Mouse (Mus musculus): ENCODE data around the gene Fasn.

Gene Fasn

DNA sequence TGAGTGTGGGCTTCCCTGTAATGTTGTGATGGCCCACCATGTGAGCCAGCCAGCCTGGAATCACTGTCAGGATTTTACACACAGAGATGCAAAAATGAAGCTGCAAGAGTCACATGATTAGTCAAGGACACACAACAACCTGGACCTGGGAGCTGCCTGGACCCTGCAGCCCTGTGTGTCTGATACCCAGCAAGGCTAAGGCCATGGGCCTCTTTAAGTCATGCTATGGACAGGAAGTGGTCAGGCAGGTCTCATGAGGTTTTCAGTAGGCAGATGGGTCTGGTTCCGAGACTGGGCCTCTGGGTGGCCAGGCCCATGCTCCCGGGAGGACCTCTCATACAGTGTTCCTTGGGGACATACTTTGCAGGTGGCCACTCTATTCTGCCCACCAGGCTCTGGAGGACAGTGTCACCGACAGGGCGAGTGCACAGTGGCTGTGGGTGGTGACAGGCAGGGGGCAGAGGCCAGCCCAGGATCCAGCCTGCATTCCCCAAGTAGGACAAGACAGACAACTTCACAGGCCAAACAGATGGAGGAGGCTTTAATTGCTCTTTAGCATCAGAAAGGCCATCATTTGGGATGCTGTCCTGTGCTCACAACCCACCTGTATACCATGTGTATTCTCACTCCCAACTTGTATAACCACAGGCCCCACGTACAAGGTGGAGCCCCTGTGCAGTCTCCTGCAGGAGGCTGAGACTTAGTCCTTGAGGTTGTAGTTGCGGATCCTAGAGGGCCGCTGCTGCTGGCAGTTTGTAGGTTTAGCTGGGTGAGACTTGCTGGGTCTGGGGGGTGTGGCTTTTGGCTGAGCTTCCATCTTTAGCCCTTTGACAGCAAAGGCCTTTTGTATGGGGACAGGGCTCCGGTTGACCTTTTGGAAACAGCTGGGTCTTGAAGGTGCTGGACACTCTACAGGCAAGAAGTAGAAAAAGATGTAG lies 1.9 kb upstream of the Fasn start:
- DNase-seq (ENCODE audit: low read depth): no peak

DNA sequence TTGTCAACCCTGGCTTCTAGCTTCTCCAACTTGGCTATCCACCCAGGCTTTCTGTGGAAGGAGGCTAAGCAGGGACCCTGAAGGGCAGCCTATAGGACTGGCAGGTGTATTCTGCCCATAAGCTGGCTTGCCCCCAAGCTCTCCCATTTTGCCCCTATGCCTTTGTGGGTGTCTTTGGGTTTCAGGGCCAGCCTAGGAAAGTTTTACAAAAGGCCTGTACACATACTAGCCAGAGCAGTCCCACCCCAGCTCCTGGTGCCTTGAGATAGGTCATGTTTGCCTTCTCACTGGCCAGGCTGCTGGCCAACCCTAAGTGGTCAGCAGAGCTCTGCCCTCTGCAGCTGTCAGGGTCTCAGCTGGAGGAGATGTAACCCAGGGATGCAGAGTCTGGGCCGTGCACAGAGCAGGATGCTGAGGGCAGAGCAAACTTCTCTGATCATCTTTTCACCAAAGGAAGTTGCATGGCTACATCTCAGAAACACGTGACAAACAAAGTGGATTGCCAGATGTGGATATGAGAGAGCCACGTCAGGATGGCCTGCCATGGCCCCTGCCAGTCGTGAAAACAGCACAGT lies 1.0 kb upstream of the Fasn start:
- DNase-seq (ENCODE audit: low read depth): peak; percentile 67

DNA sequence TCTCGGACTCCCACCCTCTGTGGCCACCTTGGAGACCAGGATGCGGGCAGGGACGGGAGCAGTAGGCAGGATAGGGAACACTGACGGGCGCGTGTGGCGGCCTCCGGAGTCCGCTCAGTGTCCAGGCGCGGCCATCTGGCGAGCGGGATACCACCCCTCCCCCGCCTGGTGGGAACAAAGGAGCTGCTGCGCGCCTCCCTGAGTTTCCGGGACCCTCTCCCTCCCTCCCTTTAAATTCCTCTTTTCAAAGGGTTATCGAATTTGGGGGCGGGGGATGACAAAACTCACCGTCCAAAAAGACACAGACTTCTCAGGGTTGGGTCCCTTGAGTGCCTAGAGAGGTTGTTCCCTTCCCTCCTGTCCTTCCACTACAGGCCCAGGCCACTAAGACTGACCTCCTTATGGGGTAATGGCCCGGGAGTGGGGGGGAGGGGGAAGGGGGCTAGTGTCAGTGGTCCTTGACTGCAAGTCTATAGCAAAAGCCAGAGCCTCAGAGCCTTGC lies 491 bp upstream of the Fasn start:
- DNase-seq (ENCODE audit: low read depth): no peak

DNA sequence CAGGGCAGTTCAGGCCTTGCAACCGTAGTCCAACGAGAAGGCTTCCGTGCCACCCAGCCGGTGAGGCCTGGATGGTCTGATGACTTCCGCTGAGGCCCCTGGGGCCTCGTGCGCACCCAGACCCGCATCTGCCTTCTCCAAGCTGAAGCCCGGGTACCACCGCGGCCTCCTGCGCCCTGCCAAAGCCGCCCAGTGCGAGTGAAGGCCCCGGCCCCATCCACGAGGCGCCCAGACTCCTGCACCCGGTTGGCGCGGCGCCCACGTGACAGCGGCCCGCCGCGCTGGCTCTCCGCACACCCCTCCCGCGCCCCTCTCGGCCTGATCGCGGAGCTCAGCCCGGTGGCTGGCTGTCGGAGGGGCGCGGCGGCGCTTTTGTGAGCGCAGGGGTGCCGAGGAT lies 798 bp downstream of the Fasn start:
- DNase-seq (ENCODE audit: low read depth): no peak

DNA sequence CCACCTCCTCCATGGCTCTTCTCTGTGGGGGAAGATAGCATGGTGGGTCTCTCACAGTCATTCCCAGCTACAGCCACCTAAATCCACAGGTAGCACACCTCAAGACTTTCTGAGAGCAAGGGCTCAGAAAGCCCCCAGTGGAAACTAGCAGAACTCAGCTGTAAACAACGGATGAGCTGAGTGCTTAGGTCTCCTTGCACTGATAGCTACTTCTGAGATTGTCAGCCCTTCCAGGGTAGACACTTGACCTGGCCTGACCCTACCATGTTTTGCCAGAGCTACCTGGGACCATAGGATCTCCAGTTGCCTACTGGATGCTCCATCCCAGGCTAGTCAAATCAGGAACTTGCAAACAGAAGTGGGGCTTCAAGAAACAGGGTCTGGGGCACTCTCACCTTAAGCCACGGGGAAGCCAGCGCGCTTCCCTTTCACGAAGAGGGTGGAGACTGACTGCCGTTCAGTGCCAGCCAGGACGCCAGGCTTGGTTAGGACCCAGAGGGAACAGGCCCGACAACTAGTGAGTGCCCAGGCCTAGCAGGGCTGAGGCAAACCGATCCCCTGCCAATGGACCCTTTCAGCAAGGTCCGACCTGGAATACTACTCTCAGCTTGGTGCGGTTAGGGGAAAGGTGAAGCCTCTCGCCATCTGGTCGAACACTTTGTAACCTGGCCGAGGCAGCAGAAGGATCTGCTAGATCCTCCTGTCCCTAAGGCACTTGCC lies 1.4 kb downstream of the Fasn start:
- peak; percentile 37 for DNase-seq (ENCODE audit: low read depth)

DNA sequence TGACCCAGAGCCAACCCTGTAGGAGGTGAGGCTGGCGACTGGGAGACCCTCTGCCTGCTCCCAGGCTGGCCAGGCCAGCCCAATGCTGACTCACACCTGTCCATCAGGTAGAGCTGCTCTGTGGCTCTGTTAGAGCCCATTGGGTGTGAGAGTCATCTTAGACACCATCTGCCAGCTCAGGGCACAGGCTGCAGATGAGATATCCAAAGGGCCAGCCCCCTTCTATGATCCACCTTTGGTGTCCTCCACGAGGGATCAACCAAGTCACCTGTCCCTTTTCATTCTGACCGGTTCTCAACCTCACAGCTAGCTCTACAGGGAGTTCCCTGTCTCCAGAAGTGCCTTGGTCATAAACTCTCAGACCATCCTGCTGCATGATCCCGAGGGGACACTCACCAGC lies 2.0 kb downstream of the Fasn start:
- no peak for DNase-seq (ENCODE audit: low read depth)

DNA sequence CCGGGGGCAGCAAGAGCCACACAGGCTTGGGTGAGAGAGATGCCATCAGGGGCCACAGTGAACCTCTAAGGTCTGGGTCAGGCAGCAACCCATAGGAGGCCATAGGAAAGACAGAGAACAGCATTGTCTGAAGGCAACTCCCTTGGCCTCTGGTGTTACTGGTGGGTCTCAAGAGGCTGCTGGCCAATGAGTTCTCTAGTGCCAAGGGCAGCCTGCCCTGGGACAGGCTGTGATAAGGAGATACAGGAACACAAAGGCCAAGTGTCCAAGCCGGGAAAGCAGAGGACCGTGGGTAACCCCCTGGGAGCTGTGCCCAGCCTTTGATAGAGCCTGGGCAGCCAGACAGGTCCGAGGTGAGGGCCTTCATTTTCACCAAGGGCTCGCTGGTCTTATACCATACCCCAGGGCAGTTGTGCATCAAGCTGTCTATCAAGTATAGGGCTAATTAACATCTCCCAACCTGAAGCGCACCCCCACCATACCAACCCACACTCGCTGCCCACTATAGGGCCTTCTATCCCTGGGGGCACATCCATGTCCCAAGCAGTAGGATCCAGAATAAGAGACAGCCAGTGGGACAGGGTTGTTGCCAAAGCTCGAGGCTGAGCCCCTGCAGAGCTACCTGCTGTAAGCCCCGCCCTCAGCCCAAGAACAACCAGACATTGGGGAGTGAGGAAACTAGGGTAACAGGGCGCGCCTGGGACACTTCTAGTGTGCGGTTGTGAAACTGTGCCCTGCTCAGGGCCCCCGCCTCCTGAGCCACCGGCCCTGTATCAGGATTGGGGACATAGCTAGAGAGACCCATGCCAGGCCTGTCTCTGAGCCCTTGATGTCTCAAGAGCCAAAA lies 3.0 kb downstream of the Fasn start:
- DNase-seq (ENCODE audit: low read depth): no peak

DNA sequence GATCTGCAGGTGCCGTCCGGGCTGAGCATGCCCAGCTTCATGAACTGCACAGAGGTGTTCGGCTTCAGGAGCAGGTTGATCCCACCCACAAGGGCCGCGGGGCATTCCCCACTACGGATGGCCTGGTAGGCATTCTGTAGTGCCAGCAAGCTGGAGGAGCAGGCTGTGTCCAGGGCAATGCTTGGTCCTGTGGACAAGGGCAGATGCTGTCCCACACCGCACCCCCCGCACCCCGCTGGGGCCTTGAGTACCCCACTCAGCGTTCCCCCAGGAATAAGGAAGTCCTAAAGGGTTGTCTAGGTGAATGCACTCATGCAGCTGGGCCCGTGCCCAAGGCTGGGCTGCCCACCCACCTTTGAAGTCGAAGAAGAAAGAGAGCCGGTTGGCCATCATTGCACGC lies 3.8 kb downstream of the Fasn start:
- DNase-seq (ENCODE audit: low read depth): no peak

DNA sequence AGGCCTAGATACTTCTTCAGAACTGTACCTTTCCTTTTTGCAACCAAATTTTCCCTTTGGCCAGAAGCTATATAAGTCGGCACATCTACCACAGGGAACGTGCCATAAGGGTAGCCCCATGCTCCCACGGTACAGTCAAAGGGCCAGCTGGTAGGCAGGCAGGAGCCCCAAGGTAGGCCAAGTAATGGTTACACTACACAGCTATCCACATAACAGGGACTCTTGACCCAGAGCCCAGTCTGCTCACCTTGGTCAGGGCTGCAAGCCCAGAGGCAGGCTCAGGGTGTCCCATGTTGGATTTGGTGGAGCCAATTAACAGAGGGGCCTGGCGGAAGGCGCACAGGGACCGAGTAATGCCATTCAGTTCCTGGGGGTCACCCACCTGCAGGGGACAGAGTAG lies 4.8 kb downstream of the Fasn start:
- DNase-seq (ENCODE audit: low read depth): no peak

DNA sequence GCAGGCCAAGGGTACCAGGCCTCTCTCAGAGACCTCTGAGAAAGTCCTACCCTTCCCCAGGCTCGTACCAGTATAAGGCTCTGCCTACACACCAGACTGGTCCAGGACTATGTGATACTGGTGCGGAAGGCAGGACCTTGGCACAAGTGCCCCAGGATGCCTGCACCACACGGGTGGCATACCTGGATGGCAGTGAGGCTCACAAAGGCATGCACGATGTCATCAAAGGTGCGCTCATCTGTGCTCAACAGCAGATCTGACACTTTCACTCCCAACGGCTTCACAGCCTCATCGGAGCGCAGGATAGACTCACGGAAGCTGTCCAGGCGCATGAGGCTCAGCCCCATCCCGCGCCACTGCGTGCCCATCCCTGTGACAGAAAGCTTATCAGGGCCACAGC lies 6.1 kb downstream of the Fasn start:
- no peak for DNase-seq (ENCODE audit: low read depth)

DNA sequence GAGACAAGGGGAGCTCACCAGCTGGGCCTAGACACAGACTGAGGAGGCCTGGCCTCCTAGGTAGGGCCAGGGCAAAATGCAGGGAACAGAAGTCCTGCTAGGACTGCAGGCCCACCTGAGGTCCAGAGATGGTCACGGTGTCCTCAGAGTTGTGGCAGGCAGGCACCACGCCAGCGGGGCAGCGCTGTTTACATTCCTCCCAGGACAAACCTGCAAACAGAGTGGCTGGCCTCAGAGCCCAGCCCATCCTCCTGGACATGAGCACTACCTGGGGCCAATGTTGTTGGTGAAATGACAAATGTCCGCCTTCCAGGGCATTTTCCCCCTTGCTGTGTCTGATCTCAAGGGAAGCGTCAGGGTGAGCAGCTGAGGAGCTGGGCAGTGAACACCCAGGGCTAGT lies 7.0 kb downstream of the Fasn start:
- DNase-seq (ENCODE audit: low read depth): no peak

DNA sequence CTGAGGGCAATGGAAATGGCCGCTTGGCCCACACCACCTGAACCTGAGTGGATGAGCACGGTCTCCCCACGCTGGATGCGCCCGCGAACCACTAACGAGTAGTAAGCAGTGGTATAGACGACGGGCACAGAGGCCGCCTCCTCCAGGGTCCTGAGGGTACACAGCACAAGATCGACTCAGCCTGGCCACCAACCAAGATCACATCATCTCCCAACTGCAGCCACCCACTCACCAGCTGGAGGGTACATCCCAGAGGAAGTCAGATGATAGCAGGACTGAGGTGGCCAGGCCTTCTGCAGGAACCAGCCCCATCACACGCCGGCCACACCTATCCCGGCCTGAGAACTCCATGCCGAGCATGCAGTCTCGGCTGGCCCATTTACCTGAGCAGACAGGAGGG lies 12.3 kb downstream of the Fasn start:
- no peak for DNase-seq (ENCODE audit: low read depth)

DNA sequence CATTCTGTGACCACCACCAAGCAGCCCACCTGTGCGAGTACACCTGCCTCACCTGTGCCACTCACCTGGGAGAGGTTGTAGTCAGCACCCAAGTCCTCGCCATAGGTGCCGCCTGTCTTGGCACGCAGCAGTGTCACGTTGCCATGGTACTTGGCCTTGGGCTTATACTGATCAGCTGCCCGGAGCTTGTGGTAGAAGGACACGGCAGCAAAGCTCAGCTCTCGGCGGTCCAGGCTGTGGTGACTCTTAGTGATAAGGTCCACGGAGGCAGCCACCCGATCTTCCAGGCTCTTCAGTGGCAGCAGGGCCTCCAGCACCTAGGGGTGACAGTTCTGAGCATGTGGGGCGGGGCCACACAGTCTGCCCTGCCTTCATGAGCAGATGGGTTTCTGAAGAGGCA lies 16.3 kb downstream of the Fasn start:
- DNase-seq (ENCODE audit: low read depth): no peak

DNA sequence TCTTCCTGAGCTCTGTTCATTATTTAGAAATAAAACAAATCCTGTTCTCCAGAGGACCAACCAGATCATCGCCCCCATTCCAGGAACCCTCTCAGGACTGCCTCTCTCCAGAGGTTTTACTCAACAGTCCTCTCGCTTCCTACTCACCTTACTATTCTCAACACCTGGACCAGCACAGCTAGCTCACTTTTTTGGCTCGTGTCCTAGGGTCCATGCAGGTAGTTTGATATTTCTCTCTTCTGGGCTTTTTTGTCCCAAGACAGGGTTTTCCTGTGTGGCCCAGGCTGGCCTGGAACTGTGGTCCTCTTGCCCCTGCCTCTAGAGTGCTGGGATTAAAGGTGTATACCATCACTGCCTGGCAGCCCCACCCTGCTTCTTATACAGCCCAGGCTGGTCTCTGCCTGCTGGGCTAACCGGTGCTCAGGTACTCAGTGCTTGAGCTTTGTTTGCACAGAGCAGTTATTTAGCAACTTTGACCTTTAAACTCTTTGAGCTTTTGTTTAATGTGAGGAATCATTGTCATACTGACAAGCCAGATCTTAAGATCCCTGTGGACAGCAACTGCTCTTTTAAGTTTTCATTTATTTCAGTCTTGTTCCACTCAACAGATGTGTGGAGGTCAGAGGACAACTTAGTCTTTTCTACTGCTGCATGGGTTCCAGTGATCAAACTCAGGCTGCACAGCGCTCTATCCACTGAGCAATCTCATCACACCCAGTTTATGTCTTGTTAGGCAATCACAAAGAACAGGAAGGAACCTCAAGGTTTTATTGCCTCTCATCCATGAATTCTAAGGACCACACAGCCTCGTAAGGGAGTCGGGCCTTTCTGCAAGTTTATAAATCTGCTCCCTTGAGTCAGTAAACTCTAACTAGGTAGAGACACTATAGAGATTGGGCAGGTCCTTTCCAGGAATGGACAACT lies 18.7 kb downstream of the Fasn start:
- DNase-seq (ENCODE audit: low read depth): no peak

DNA sequence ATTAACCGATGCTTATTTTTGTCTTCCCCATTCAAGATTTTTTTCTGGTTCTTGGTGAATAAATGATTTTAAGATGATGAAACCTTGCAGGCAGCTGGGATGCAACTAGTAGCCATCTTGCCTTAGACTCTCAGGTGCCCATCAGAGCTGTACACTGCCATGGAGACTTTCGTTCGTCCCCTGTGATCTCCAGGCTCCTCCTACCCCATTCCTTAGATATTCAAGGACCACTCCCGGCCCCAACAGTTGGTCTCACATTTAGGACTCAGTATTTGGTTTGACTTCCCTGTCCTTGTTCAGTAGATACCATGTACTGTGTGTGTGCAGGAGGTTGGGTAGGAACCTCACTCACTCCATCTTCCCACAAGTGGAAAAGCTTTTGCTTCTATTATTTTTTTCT lies 19.6 kb downstream of the Fasn start:
- no peak for DNase-seq (ENCODE audit: low read depth)

DNA sequence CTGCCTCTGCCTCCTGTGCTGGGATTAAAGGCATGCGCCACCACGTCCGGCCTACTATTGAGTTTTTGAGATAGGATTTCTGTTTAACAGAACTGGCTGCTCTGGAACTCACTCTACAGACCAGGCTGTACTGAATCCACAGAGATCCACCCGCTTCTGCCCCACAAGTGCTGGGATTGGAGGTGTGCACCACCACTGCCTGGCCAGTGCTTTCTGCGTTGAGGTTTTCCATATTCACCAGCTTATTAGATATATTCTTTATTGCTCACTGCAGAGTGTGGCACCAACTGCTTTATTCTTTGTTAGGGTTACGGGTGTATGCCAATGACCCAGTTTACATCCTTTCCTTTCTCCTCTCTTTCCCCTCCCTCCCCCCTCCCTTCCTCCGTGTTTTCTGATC lies 20.1 kb downstream of the Fasn start:
- no peak for DNase-seq (ENCODE audit: low read depth)

DNA sequence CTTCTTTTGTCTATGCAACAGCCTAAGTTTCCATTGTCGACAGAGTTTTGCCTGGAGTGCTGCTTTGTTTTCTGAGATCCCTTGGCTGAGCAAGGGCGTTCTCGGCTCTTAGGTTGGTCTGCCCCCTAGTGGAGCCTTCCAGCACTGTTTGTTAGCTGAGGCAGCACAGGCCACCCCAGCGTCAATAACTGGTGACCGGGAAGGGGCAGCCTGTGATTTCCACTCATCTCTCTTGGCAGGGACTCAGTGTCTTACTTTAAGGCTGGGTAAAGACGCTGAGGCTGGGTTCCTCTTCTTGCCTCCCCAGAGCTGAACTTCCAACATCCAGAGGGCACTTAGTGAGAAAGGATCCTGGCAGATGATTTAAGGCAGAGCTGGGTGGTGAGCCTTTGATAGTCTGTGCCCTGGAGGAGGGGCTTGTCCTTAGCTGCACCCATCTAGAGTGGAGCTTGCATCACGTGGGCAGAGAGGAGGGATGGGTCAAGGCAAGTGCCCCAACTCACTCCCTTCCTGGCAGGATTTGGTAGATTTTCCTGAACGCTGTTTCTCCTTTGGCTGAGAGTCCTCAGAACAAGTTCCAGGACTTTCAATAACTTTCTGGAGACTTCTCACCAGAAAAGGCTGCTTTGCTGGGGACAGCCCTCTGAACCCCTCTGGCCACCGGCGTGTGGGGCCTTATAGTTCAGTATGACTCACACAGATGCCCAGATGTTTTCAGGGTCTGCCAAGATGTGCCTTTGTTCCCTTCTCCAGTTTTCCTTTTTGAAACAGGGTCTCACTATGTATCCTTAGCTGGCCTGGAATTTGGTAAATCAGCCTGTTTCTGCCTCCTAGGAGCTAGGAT lies 24.1 kb downstream of the Fasn start:
- DNase-seq (ENCODE audit: low read depth): peak; percentile 90

DNA sequence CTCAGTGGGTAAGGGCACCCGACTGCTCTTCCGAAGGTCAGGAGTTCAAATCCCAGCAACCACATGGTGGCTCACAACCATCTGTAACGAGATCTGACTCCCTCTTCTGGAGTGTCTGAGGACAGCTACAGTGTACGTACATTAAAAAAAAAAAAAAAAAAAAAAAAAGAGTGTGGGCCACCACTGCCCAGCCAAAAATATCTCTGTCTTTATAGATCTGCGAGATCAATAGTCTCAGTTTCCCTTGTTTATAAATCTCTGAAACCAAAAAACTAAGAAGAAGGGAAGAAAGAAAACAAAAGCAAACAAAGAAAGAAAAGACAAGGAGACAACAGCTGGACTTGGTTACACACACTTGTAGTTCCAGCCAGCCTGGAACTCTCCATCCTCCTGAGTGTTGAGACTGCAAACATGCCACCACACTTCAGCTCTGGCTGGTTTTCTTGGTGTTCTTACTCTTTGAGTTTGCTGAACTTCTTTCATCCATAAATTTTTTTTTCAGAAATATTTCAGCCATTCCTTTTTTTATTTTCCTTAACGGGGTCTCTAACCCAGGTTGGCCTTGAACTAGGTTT lies 24.9 kb downstream of the Fasn start:
- no peak for DNase-seq (ENCODE audit: low read depth)

DNA sequence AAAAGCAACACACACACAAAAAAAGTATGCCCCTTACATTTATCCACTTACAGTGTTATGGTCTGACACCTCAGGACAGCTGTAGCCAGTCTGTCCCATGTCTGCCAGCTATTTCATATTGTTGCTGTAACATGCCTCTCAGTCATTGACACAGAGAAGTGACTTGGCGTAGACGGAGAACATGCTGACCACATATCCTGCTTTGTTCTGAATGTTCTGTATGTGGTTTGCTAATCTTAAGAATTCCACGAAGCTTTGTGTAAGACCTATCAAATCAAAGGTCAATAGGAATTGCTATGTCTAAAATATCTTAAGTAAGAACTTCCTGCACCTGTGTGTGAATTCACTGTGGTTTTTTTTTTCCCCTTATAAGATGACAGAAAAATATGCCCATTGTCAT lies 26.1 kb downstream of the Fasn start:
- DNase-seq (ENCODE audit: low read depth): no peak

DNA sequence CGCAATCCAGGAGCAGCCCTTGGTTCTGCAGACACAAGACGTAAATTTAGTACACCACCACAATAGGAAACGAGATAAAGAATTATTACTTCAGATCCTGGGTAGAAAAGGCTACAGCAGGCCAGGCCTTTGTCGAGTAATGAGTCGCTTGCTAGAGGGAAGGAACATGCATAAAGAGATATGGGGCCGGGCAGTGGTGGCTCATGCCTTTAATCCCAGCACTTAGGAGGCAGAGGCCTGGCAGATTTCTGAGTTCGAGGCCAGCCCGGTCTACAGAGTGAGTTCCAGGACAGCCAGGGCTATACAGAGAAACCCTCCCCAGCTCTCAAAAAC lies 27.8 kb downstream of the Fasn start:
- no peak for DNase-seq (ENCODE audit: low read depth)

Measured in naive thymus-derived CD4-positive, alpha-beta T cell, adult 2 months (primary cell).